Mouse (Mus musculus): ENCODE data around the gene Ccdc136. TPM values are rescaled to one million over a fixed set of nuclear protein-coding genes. Genes with fewer than 3 reads are reported as not detected.

Ccdc136 gene
- 1.5 TPM for polyA plus RNA-seq (2014; fragmentation: Illumina TruSeq; extraction: RNeasy Lipid Tissue Mini Kit (QIAGEN cat#74804); ENCODE audit: low read depth, low replicate concordance)

GRCm38 (mm10) chr6:29395910-29396713 is at the start of gene Ccdc136:
Gene Ccdc136 (plus strand): TSS chr6:29396309.

DNA sequence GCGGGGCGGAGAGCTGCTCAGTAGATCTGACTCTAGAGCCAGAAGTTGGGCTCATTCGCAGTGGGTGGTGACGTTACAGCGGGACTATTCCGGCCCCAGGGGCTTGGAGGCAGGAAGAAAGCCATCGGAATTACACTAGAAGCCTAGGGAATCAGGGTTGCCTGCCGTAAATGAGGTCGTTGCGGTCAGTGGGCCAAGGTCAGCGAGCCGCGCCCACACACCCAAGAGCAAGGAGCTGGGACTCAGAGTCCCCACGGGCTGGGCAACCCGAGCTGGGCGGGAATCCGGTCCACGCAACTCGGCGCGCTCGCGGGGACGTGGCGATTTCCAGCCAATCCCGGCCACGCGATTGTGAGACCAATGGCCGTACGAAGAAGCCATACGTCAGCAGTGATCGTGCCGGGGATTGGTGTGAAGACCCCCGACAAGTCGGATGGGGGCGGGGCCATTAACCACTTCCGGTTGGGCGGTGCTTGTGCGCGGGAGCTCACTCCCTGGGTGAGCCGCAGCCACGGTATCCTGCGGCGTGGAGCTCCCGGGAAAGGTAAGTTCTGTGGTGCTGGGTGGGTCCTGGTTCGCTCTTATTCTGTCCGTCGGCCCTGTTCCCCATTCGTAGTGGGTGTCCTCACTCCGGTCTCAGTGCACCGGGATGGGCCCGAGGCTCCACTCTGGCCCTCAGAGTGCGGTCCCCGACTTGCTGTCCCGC is 48.3 kb upstream of the Ccdc136 start, which contains the start of gene Calu:
Gene Calu (plus strand): TSS at position 405 of the 706 bp plus-strand sequence.

GRCm38 (mm10) chr6:29388052-29388518 is 8.0 kb upstream of the Ccdc136 start, which contains the start of gene Opn1sw:
Gene Opn1sw (minus strand): TSS chr6:29388468.

GRCm38 (mm10) chr6:29433038-29433803 is 37.1 kb downstream of the Ccdc136 start, which contains the start of gene Flnc:
Gene Flnc (plus strand): TSS chr6:29433256.

DNA sequence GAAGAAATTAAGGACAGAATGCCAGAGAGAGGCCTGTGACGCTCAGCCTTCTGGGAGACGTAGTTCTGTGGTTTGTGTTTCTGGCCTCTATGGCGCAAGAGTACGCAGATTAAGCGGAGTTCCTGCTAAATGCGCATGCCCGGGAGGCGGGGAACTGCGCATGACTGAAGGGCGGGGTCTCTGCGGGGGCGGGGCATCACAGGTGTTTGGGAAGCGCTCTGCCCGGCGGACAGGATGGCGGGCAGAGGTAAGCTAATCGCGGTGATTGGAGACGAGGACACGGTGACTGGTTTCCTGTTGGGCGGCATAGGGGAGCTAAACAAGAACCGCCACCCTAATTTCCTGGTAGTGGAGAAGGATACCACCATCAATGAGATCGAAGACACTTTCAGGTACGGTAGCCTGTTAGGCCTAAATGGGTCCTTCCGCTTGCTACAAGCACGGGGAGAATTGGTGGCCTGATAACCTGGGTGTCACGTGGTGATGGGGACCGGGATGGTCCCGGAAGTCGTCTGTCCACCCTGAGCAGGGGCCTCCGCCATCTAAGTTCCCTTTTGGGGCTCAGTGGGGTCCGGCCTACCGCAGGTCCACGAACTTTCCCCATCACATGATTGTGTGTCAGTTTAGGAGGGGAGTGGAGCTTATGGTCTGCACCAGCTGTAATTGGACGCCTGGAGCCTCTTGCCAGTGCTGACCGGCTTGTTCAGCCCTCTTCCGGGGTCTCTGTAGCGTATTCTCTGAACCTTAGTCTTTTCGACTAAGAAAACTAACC is 71.7 kb downstream of the Ccdc136 start, which contains the start of gene Atp6v1f:
Gene Atp6v1f (plus strand): TSS at position 136 of the 772 bp plus-strand sequence.

DNA sequence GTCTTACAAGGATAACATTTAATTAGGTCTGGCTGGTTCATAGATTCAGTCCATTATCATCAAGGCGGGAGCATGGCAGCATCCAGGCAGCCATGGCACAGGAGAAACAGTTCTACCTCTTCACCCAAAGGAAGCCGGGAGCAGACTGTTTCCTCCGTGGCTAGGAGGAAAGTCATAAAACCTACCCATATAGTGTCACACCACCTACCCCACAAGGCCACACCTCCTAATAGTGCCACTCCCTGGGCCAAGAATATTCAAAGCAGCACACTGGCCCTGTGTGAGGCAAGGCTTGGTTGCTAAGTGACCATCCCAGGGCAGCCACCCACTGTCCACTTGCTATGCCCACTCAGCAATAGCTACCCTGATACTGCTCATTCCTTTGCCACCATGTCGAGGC is 75.0 kb downstream of the Ccdc136 start, which contains the start of gene Atp6v1fnb:
Gene Atp6v1fnb (plus strand): TSS at position 301 of the 400 bp plus-strand sequence.

Other genes starting within 250 kb of the Ccdc136 start
- gene Rbm28, start 231.3 kb upstream of the Ccdc136 start, polyA plus RNA-seq (2014; fragmentation: Illumina TruSeq; extraction: RNeasy Lipid Tissue Mini Kit (QIAGEN cat#74804); ENCODE audit: low read depth, low replicate concordance): 34.6 TPM
- 1.3 TPM for gene Prrt4, start 216.7 kb upstream of the Ccdc136 start, polyA plus RNA-seq (2014; fragmentation: Illumina TruSeq; extraction: RNeasy Lipid Tissue Mini Kit (QIAGEN cat#74804); ENCODE audit: low read depth, low replicate concordance)
- gene Impdh1, start 179.9 kb upstream of the Ccdc136 start, polyA plus RNA-seq (2014; fragmentation: Illumina TruSeq; extraction: RNeasy Lipid Tissue Mini Kit (QIAGEN cat#74804); ENCODE audit: low read depth, low replicate concordance): 18.4 TPM
- gene Hilpda, start 123.8 kb upstream of the Ccdc136 start, polyA plus RNA-seq (2014; fragmentation: Illumina TruSeq; extraction: RNeasy Lipid Tissue Mini Kit (QIAGEN cat#74804); ENCODE audit: low read depth, low replicate concordance): 9.1 TPM
- gene Fam71f2, start 116.7 kb upstream of the Ccdc136 start, polyA plus RNA-seq (2014; fragmentation: Illumina TruSeq; extraction: RNeasy Lipid Tissue Mini Kit (QIAGEN cat#74804); ENCODE audit: low read depth, low replicate concordance): not detected
- not detected for gene Fam71f1, start 77.2 kb upstream of the Ccdc136 start, polyA plus RNA-seq (2014; fragmentation: Illumina TruSeq; extraction: RNeasy Lipid Tissue Mini Kit (QIAGEN cat#74804); ENCODE audit: low read depth, low replicate concordance)
- gene Calu, start 48.2 kb upstream of the Ccdc136 start, polyA plus RNA-seq (2014; fragmentation: Illumina TruSeq; extraction: RNeasy Lipid Tissue Mini Kit (QIAGEN cat#74804); ENCODE audit: low read depth, low replicate concordance): 259 TPM
- gene Opn1sw, start 7.8 kb upstream of the Ccdc136 start, polyA plus RNA-seq (2014; fragmentation: Illumina TruSeq; extraction: RNeasy Lipid Tissue Mini Kit (QIAGEN cat#74804); ENCODE audit: low read depth, low replicate concordance): not detected
- 97.5 TPM for gene Flnc, start 36.9 kb downstream of the Ccdc136 start, polyA plus RNA-seq (2014; fragmentation: Illumina TruSeq; extraction: RNeasy Lipid Tissue Mini Kit (QIAGEN cat#74804); ENCODE audit: low read depth, low replicate concordance)
- 114 TPM for gene Atp6v1f, start 71.4 kb downstream of the Ccdc136 start, polyA plus RNA-seq (2014; fragmentation: Illumina TruSeq; extraction: RNeasy Lipid Tissue Mini Kit (QIAGEN cat#74804); ENCODE audit: low read depth, low replicate concordance)
- gene Atp6v1fnb, start 75.1 kb downstream of the Ccdc136 start, polyA plus RNA-seq (2014; fragmentation: Illumina TruSeq; extraction: RNeasy Lipid Tissue Mini Kit (QIAGEN cat#74804); ENCODE audit: low read depth, low replicate concordance): not detected
- 4.6 TPM for gene Kcp, start 111.6 kb downstream of the Ccdc136 start, polyA plus RNA-seq (2014; fragmentation: Illumina TruSeq; extraction: RNeasy Lipid Tissue Mini Kit (QIAGEN cat#74804); ENCODE audit: low read depth, low replicate concordance)
- 4.4 TPM for gene Irf5, start 130.3 kb downstream of the Ccdc136 start, polyA plus RNA-seq (2014; fragmentation: Illumina TruSeq; extraction: RNeasy Lipid Tissue Mini Kit (QIAGEN cat#74804); ENCODE audit: low read depth, low replicate concordance)
- 51.2 TPM for gene Tnpo3, start 213.6 kb downstream of the Ccdc136 start, polyA plus RNA-seq (2014; fragmentation: Illumina TruSeq; extraction: RNeasy Lipid Tissue Mini Kit (QIAGEN cat#74804); ENCODE audit: low read depth, low replicate concordance)

Measured in heart, adult 10 weeks (tissue).